Mouse (Mus musculus): ENCODE results near the gene Tnnc2.
A peak's percentile ranks its signal among the peaks of the same experiment; 100 is the strongest.

Gene Tnnc2

GRCm38 (mm10) chr2:164773229-164773988 is 6.4 kb downstream of the Tnnc2 start:
- DNase-seq (ENCODE audit: low spot score) = no peak

GRCm38 (mm10) chr2:164771123-164771522 is 8.6 kb downstream of the Tnnc2 start:
- DNase-seq (ENCODE audit: low spot score) = no peak

- DNase-seq (ENCODE audit: low spot score) = no peak
These were observed 9.5 kb downstream of the Tnnc2 start for GRCm38 (mm10) chr2:164770279-164770678.

GRCm38 (mm10) chr2:164769258-164770037 is 10.3 kb downstream of the Tnnc2 start, which contains the start of gene Ube2c:
Gene Ube2c, plus strand, starts transcription at chr2:164769898.
- DNase-seq (ENCODE audit: low spot score) = peak; percentile 96

- no peak for DNase-seq (ENCODE audit: low spot score)
These were observed 11.8 kb downstream of the Tnnc2 start for GRCm38 (mm10) chr2:164767812-164768540.

- DNase-seq (ENCODE audit: low spot score) = no peak
These were observed 13.9 kb downstream of the Tnnc2 start for GRCm38 (mm10) chr2:164765841-164766240.

- no peak for DNase-seq (ENCODE audit: low spot score)
These were observed 17.2 kb downstream of the Tnnc2 start for GRCm38 (mm10) chr2:164762593-164762992.

- no peak for DNase-seq (ENCODE audit: low spot score)
These were observed 17.8 kb downstream of the Tnnc2 start for GRCm38 (mm10) chr2:164761971-164762370.

GRCm38 (mm10) chr2:164761502-164761901 is 18.3 kb downstream of the Tnnc2 start:
- no peak for DNase-seq (ENCODE audit: low spot score)

- DNase-seq (ENCODE audit: low spot score) = no peak
These were observed 19.5 kb downstream of the Tnnc2 start for GRCm38 (mm10) chr2:164760059-164760833.

GRCm38 (mm10) chr2:164758692-164759091 is 21.1 kb downstream of the Tnnc2 start:
- DNase-seq (ENCODE audit: low spot score) = no peak

GRCm38 (mm10) chr2:164757841-164758240 is 21.9 kb downstream of the Tnnc2 start:
- DNase-seq (ENCODE audit: low spot score) = no peak

GRCm38 (mm10) chr2:164754800-164755199 is 25.0 kb downstream of the Tnnc2 start:
- no peak for DNase-seq (ENCODE audit: low spot score)

GRCm38 (mm10) chr2:164754105-164754504 is 25.7 kb downstream of the Tnnc2 start:
- DNase-seq (ENCODE audit: low spot score) = no peak

GRCm38 (mm10) chr2:164752454-164752853 is 27.3 kb downstream of the Tnnc2 start:
- no peak for DNase-seq (ENCODE audit: low spot score)

GRCm38 (mm10) chr2:164748991-164749390 is 30.8 kb downstream of the Tnnc2 start:
- DNase-seq (ENCODE audit: low spot score) = no peak

GRCm38 (mm10) chr2:164748191-164748590 is 31.6 kb downstream of the Tnnc2 start:
- DNase-seq (ENCODE audit: low spot score) = no peak

- DNase-seq (ENCODE audit: low spot score) = no peak
These were observed 33.1 kb downstream of the Tnnc2 start for GRCm38 (mm10) chr2:164746693-164747092.

- peak; percentile 71 for DNase-seq (ENCODE audit: low spot score)
These were observed 33.8 kb downstream of the Tnnc2 start, which contains the start of the genes Wfdc3 and Dnttip1 for GRCm38 (mm10) chr2:164745843-164746479. Gene Wfdc3, minus strand, starts transcription at chr2:164745931. Gene Dnttip1, plus strand, starts transcription at chr2:164745983.

GRCm38 (mm10) chr2:164744987-164745386 is 34.8 kb downstream of the Tnnc2 start:
- DNase-seq (ENCODE audit: low spot score) = no peak

GRCm38 (mm10) chr2:164739876-164740275 is 39.9 kb downstream of the Tnnc2 start:
- no peak for DNase-seq (ENCODE audit: low spot score)

Data from layer of hippocampus, adult 9-10 months (tissue).